Mouse (Mus musculus): Measurements from ENCODE around the gene Col23a1.

The Col23a1 gene

GRCm38 (mm10) chr11:51388892-51389340, 99.2 kb downstream of the Col23a1 start:
- no peak for DNase-seq (ENCODE audit: low spot score)

GRCm38 (mm10) chr11:51389763-51390162, 100.0 kb downstream of the Col23a1 start:
- DNase-seq (ENCODE audit: low spot score): no peak

GRCm38 (mm10) chr11:51390521-51390920, 100.8 kb downstream of the Col23a1 start:
- no peak for DNase-seq (ENCODE audit: low spot score)

- DNase-seq (ENCODE audit: low spot score): no peak
Measured at GRCm38 (mm10) chr11:51391548-51391947, 101.8 kb downstream of the Col23a1 start.

- no peak for DNase-seq (ENCODE audit: low spot score)
Measured at GRCm38 (mm10) chr11:51394301-51394865, 104.7 kb downstream of the Col23a1 start.

- no peak for DNase-seq (ENCODE audit: low spot score)
Measured at GRCm38 (mm10) chr11:51396451-51396850, 106.7 kb downstream of the Col23a1 start.

GRCm38 (mm10) chr11:51398084-51398483, 108.4 kb downstream of the Col23a1 start:
- no peak for DNase-seq (ENCODE audit: low spot score)

- no peak for DNase-seq (ENCODE audit: low spot score)
Measured at GRCm38 (mm10) chr11:51400356-51400755, 110.6 kb downstream of the Col23a1 start.

GRCm38 (mm10) chr11:51401481-51402128, 111.9 kb downstream of the Col23a1 start:
- no peak for DNase-seq (ENCODE audit: low spot score)

- no peak for DNase-seq (ENCODE audit: low spot score)
Measured at GRCm38 (mm10) chr11:51403886-51404285, 114.2 kb downstream of the Col23a1 start.

GRCm38 (mm10) chr11:51404865-51405440, 115.2 kb downstream of the Col23a1 start:
- DNase-seq (ENCODE audit: low spot score): no peak

- no peak for DNase-seq (ENCODE audit: low spot score)
Measured at GRCm38 (mm10) chr11:51406531-51406930, 116.8 kb downstream of the Col23a1 start.

- no peak for DNase-seq (ENCODE audit: low spot score)
Measured at GRCm38 (mm10) chr11:51407351-51407750, 117.6 kb downstream of the Col23a1 start.

GRCm38 (mm10) chr11:51410771-51411170, 121.1 kb downstream of the Col23a1 start:
- DNase-seq (ENCODE audit: low spot score): no peak

- no peak for DNase-seq (ENCODE audit: low spot score)
Measured at GRCm38 (mm10) chr11:51414520-51414919, 124.8 kb downstream of the Col23a1 start.

GRCm38 (mm10) chr11:51415049-51415688, 125.4 kb downstream of the Col23a1 start:
- no peak for DNase-seq (ENCODE audit: low spot score)

- no peak for DNase-seq (ENCODE audit: low spot score)
Measured at GRCm38 (mm10) chr11:51418807-51419206, 129.1 kb downstream of the Col23a1 start.

- DNase-seq (ENCODE audit: low spot score): no peak
Measured at GRCm38 (mm10) chr11:51421878-51422277, 132.2 kb downstream of the Col23a1 start.

GRCm38 (mm10) chr11:51422713-51423112, 133.0 kb downstream of the Col23a1 start:
- no peak for DNase-seq (ENCODE audit: low spot score)

- no peak for DNase-seq (ENCODE audit: low spot score)
Measured at GRCm38 (mm10) chr11:51426155-51426554, 136.4 kb downstream of the Col23a1 start.

GRCm38 (mm10) chr11:51429428-51430179, 139.9 kb downstream of the Col23a1 start:
- no peak for DNase-seq (ENCODE audit: low spot score)

- DNase-seq (ENCODE audit: low spot score): no peak
Measured at GRCm38 (mm10) chr11:51430180-51430578, 140.5 kb downstream of the Col23a1 start.

All from ovary, postnatal 36 days (tissue).